Mouse (Mus musculus): ENCODE results near the gene Cdk1. TPM values are rescaled to one million over a fixed set of nuclear protein-coding genes. Genes with fewer than 3 reads are reported as not detected.

Cdk1 gene
- polyA plus RNA-seq, 1 experiment from 2014 or later, result 179 TPM

GRCm38 (mm10) chr10:69323986-69324385 lies 28.8 kb downstream of the Cdk1 start:
- no peak for ATAC-seq (replicated peaks)
- no peaks in the 10 kb centered on the region for H3K27me3 ChIP-seq
- no peak overlapping the region for H3K4me2 ChIP-seq (replicated peaks)
- H3K9me3 ChIP-seq, result no peaks in the 10 kb centered on the region
- H3K36me3 ChIP-seq, result no peaks in the 10 kb centered on the region
- H3K27ac ChIP-seq (replicated peaks), result no peak overlapping the region
- WGBS, result 84% methylated on average over 13 of the region's 13 CpGs
- H3K9ac ChIP-seq (replicated peaks), result no peak overlapping the region
- H3K4me1 ChIP-seq, result peaks cover 8% of the 10 kb centered on the region
- H3K4me3 ChIP-seq, result no peak overlapping the region

- Histone ChIP-seq H3K36me3 (no peaks in the 10 kb centered on the region), H3K27me3 (no peaks in the 10 kb centered on the region), H3K4me1 (peaks cover 6% of the 10 kb centered on the region; the same call in 1 of the 2 replicates), H3K4me3 (no peak overlapping the region), H3K9ac (replicated peaks) (no peak overlapping the region), H3K9me3 (no peaks in the 10 kb centered on the region), H3K4me2 (replicated peaks) (no peak overlapping the region), H3K27ac (replicated peaks) (no peak overlapping the region)
- ATAC-seq (replicated peaks), result peak; percentile 32; the same call in 1 of the 2 replicates
- WGBS, result 57% methylated on average over 15 of the region's 15 CpGs
Measured at GRCm38 (mm10) chr10:69321519-69322035, 31.2 kb downstream of the Cdk1 start.

- Histone ChIP-seq H3K4me1 (peaks cover 6% of the 10 kb centered on the region; the same call in 1 of the 2 replicates), H3K4me3 (no peak overlapping the region), H3K4me2 (replicated peaks) (no peak overlapping the region), H3K27me3 (no peaks in the 10 kb centered on the region), H3K36me3 (no peaks in the 10 kb centered on the region), H3K9ac (replicated peaks) (no peak overlapping the region), H3K27ac (replicated peaks) (no peak overlapping the region), H3K9me3 (no peaks in the 10 kb centered on the region)
- 45% methylated on average over 21 of the region's 21 CpGs for WGBS
- peak; percentile 87 for ATAC-seq (replicated peaks)
Measured at GRCm38 (mm10) chr10:69320667-69321518, 31.8 kb downstream of the Cdk1 start.

GRCm38 (mm10) chr10:69318514-69318913 lies 34.2 kb downstream of the Cdk1 start:
- no peaks in the 10 kb centered on the region for H3K27me3 ChIP-seq
- no peak overlapping the region for H3K27ac ChIP-seq (replicated peaks)
- H3K4me1 ChIP-seq, result peaks cover 6% of the 10 kb centered on the region; the same call in 1 of the 2 replicates
- H3K9me3 ChIP-seq, result no peaks in the 10 kb centered on the region
- no peaks in the 10 kb centered on the region for H3K36me3 ChIP-seq
- no peak for ATAC-seq (replicated peaks)
- WGBS, result 88% methylated on average over 11 of the region's 11 CpGs
- no peak overlapping the region for H3K4me2 ChIP-seq (replicated peaks)
- H3K9ac ChIP-seq (replicated peaks), result no peak overlapping the region
- H3K4me3 ChIP-seq, result no peak overlapping the region

GRCm38 (mm10) chr10:69313944-69314343 lies 38.8 kb downstream of the Cdk1 start:
- no peak for ATAC-seq (replicated peaks)
- no peaks in the 10 kb centered on the region for H3K4me1 ChIP-seq
- H3K9me3 ChIP-seq, result no peaks in the 10 kb centered on the region
- H3K27ac ChIP-seq (replicated peaks), result no peak overlapping the region
- no peak overlapping the region for H3K4me3 ChIP-seq
- H3K27me3 ChIP-seq, result no peaks in the 10 kb centered on the region
- 69% methylated on average over 8 of the region's 8 CpGs for WGBS
- no peaks in the 10 kb centered on the region for H3K36me3 ChIP-seq
- H3K9ac ChIP-seq (replicated peaks), result no peak overlapping the region
- H3K4me2 ChIP-seq (replicated peaks), result no peak overlapping the region

- 68% methylated on average over 16 of the region's 16 CpGs for WGBS
- Histone ChIP-seq H3K4me2 (replicated peaks) (no peak overlapping the region), H3K9me3 (no peaks in the 10 kb centered on the region), H3K4me1 (no peaks in the 10 kb centered on the region), H3K4me3 (no peak overlapping the region), H3K9ac (replicated peaks) (no peak overlapping the region), H3K27me3 (no peaks in the 10 kb centered on the region), H3K36me3 (no peaks in the 10 kb centered on the region), H3K27ac (replicated peaks) (no peak overlapping the region)
- no peak for ATAC-seq (replicated peaks)
Measured at GRCm38 (mm10) chr10:69311867-69312266, 40.9 kb downstream of the Cdk1 start.

GRCm38 (mm10) chr10:69309109-69309508 lies 43.6 kb downstream of the Cdk1 start:
- no peak for ATAC-seq (replicated peaks)
- WGBS, result 79% methylated on average over 5 of the region's 5 CpGs
- H3K9ac ChIP-seq (replicated peaks), result no peak overlapping the region
- H3K27ac ChIP-seq (replicated peaks), result no peak overlapping the region
- H3K4me2 ChIP-seq (replicated peaks), result no peak overlapping the region
- H3K27me3 ChIP-seq, result no peaks in the 10 kb centered on the region
- H3K4me1 ChIP-seq, result no peaks in the 10 kb centered on the region
- no peaks in the 10 kb centered on the region for H3K9me3 ChIP-seq
- H3K4me3 ChIP-seq, result no peak overlapping the region
- H3K36me3 ChIP-seq, result no peaks in the 10 kb centered on the region

- Histone ChIP-seq H3K36me3 (no peaks in the 10 kb centered on the region), H3K27me3 (no peaks in the 10 kb centered on the region), H3K27ac (replicated peaks) (no peak overlapping the region), H3K9me3 (no peaks in the 10 kb centered on the region), H3K4me2 (replicated peaks) (no peak overlapping the region), H3K4me3 (no peak overlapping the region), H3K4me1 (no peaks in the 10 kb centered on the region), H3K9ac (replicated peaks) (no peak overlapping the region)
- ATAC-seq (replicated peaks), result no peak
- 46% methylated on average over 5 of the region's 5 CpGs for WGBS
Measured at GRCm38 (mm10) chr10:69307067-69307466, 45.7 kb downstream of the Cdk1 start.

- no peak for ATAC-seq (replicated peaks)
- 72% methylated on average over 14 of the region's 14 CpGs for WGBS
- Histone ChIP-seq H3K27ac (replicated peaks) (no peak overlapping the region), H3K9me3 (no peaks in the 10 kb centered on the region), H3K9ac (replicated peaks) (no peak overlapping the region), H3K4me3 (no peak overlapping the region), H3K4me2 (replicated peaks) (no peak overlapping the region), H3K36me3 (no peaks in the 10 kb centered on the region), H3K4me1 (no peaks in the 10 kb centered on the region), H3K27me3 (no peaks in the 10 kb centered on the region)
Measured at GRCm38 (mm10) chr10:69306205-69306604, 46.5 kb downstream of the Cdk1 start.

GRCm38 (mm10) chr10:69305600-69305999 lies 47.1 kb downstream of the Cdk1 start:
- Histone ChIP-seq H3K4me2 (replicated peaks) (no peak overlapping the region), H3K9me3 (no peaks in the 10 kb centered on the region), H3K9ac (replicated peaks) (no peak overlapping the region), H3K36me3 (no peaks in the 10 kb centered on the region), H3K4me1 (no peaks in the 10 kb centered on the region), H3K27me3 (no peaks in the 10 kb centered on the region), H3K4me3 (no peak overlapping the region), H3K27ac (replicated peaks) (no peak overlapping the region)
- WGBS, result 85% methylated on average over 7 of the region's 7 CpGs
- no peak for ATAC-seq (replicated peaks)

GRCm38 (mm10) chr10:69304819-69305218 lies 47.9 kb downstream of the Cdk1 start:
- Histone ChIP-seq H3K4me1 (no peaks in the 10 kb centered on the region), H3K4me2 (replicated peaks) (no peak overlapping the region), H3K9ac (replicated peaks) (no peak overlapping the region), H3K27ac (replicated peaks) (no peak overlapping the region), H3K9me3 (no peaks in the 10 kb centered on the region), H3K27me3 (no peaks in the 10 kb centered on the region), H3K4me3 (no peak overlapping the region), H3K36me3 (no peaks in the 10 kb centered on the region)
- 89% methylated on average over 3 of the region's 3 CpGs for WGBS
- ATAC-seq (replicated peaks), result no peak

GRCm38 (mm10) chr10:69302667-69303066 lies 50.1 kb downstream of the Cdk1 start:
- no peaks in the 10 kb centered on the region for H3K27me3 ChIP-seq
- H3K36me3 ChIP-seq, result no peaks in the 10 kb centered on the region
- 93% methylated on average over 3 of the region's 3 CpGs for WGBS
- no peak for ATAC-seq (replicated peaks)
- H3K9me3 ChIP-seq, result no peaks in the 10 kb centered on the region
- H3K4me2 ChIP-seq (replicated peaks), result no peak overlapping the region
- no peak overlapping the region for H3K9ac ChIP-seq (replicated peaks)
- H3K4me1 ChIP-seq, result no peaks in the 10 kb centered on the region
- no peak overlapping the region for H3K4me3 ChIP-seq
- no peak overlapping the region for H3K27ac ChIP-seq (replicated peaks)
